Mouse (Mus musculus): ENCODE results near the gene Rasgef1b. TPM values are rescaled to one million over a fixed set of nuclear protein-coding genes. Genes with fewer than 3 reads are reported as not detected.

Rasgef1b gene
- total and polyA plus RNA-seq, 3 experiments: 0.17 to 0.26 (median 0.21) TPM

- H3K27me3 ChIP-seq (replicated peaks): no peaks in the 10 kb centered on the region
- no peak for TF ChIP-seq ZMIZ1 (IDR thresholded peaks at IDR 0.05; ENCODE audit: low read depth, low read length)
- no peak for TF ChIP-seq USF2 (conservative IDR thresholded peaks at IDR 0.05; ENCODE audit: low read depth, low read length)
- TF ChIP-seq KAT2A (IDR thresholded peaks at IDR 0.05; ENCODE audit: insufficient replicate concordance, low read length): no peak
- TF ChIP-seq PAX5 (IDR thresholded peaks at IDR 0.05; ENCODE audit: low read length): no peak
- no peak for TF ChIP-seq POLR2AphosphoS2 (IDR thresholded peaks at IDR 0.05; ENCODE audit: low read depth, low read length)
- no peak for TF ChIP-seq CHD1 (IDR thresholded peaks at IDR 0.05; ENCODE audit: low read depth, low read length)
- no peak for TF ChIP-seq IRF4 (IDR thresholded peaks at IDR 0.05; ENCODE audit: low read depth, low read length)
- TF ChIP-seq ZC3H11A (IDR thresholded peaks at IDR 0.05; ENCODE audit: low read depth, low read length): no peak
- TF ChIP-seq TBP (conservative IDR thresholded peaks at IDR 0.05; ENCODE audit: low read depth, low read length): no peak
- no peak for TF ChIP-seq MAFK (IDR thresholded peaks at IDR 0.05; ENCODE audit: insufficient replicate concordance, low read length)
- TF ChIP-seq MAX (IDR thresholded peaks at IDR 0.05; ENCODE audit: low read length): no peak
- TF ChIP-seq ELF1 (IDR thresholded peaks at IDR 0.05; ENCODE audit: low read depth, low read length): no peak
- no peak for TF ChIP-seq RCOR1 (conservative IDR thresholded peaks at IDR 0.05; ENCODE audit: low read depth, low read length)
- no peak for TF ChIP-seq SMC3 (IDR thresholded peaks at IDR 0.05; ENCODE audit: low read depth, low read length)
- no peak for TF ChIP-seq USF1 (IDR thresholded peaks at IDR 0.05; ENCODE audit: low read depth, low read length)
- no peak for TF ChIP-seq CTCF (conservative IDR thresholded peaks at IDR 0.05 in 1 of 2, IDR thresholded peaks at IDR 0.05 in 1 of 2; ENCODE audit: low read depth in 2 of 2, low read length in 2 of 2)
- in situ Hi-C loops (cut with MboI; ENCODE audit: low pct_ligation_motif_present, low pct_unique_long_range_greater_than_20kb, low sequenced_read_pairs) (no loop called here), dilution Hi-C loops (cut with MboI; ENCODE audit: extremely low pct_ligation_motif_present, extremely low pct_unique_long_range_greater_than_20kb, low sequenced_read_pairs) (no loop called here)
- H3K9me3 ChIP-seq (replicated peaks; ENCODE audit: low read length): no peaks in the 10 kb centered on the region
- peaks cover 0 to 11% of the 10 kb centered on the region in 2 experiments; a peak in 2 of 4 replicates for H3K4me1 ChIP-seq (ENCODE audit: control insufficient read depth in 1 of 2, insufficient read depth in 2 of 2)
- no peak overlapping the region for H3K4me3 ChIP-seq (replicated peaks in 1 of 3; ENCODE audit: low read depth in 2 of 3, low read length in 2 of 3, poor library complexity in 1 of 3)
- no peak for DNase-seq (ENCODE audit: extremely low read depth)
- no peak overlapping the region for H3K9ac ChIP-seq (ENCODE audit: insufficient read depth, low read depth)
- H3K79me2 ChIP-seq (replicated peaks; ENCODE audit: control insufficient read depth, extremely low read depth, insufficient read depth, poor library complexity, severe bottlenecking): no peaks in the 10 kb centered on the region
- no peaks in the 10 kb centered on the region for H3K36me3 ChIP-seq (replicated peaks in 1 of 2; ENCODE audit: control insufficient read depth in 1 of 2, insufficient read depth in 1 of 2, low read length in 1 of 2)
- no peak overlapping the region for H3K4me2 ChIP-seq (ENCODE audit: insufficient read depth, low read depth, poor library complexity, severe bottlenecking)
- no peak overlapping the region for H3K27ac ChIP-seq (ENCODE audit: insufficient read depth, low read depth)
Observed at GRCm38 (mm10) chr5:99227361-99227760, 501.5 kb downstream of the Rasgef1b start.

- H3K9ac ChIP-seq (ENCODE audit: insufficient read depth, low read depth): no peak overlapping the region
- TF ChIP-seq GABPA (IDR thresholded peaks at IDR 0.05; ENCODE audit: insufficient replicate concordance, low read depth, low read length) (no peak), JUND (conservative IDR thresholded peaks at IDR 0.05; ENCODE audit: low read depth, low read length) (no peak), BHLHE40 (IDR thresholded peaks at IDR 0.05; ENCODE audit: low read depth, low read length) (no peak), ZMIZ1 (IDR thresholded peaks at IDR 0.05; ENCODE audit: low read depth, low read length) (no peak), ZKSCAN1 (IDR thresholded peaks at IDR 0.05; ENCODE audit: borderline replicate concordance, low read depth, low read length) (no peak), POLR2AphosphoS2 (IDR thresholded peaks at IDR 0.05; ENCODE audit: low read depth, low read length) (no peak), KAT2A (IDR thresholded peaks at IDR 0.05; ENCODE audit: insufficient replicate concordance, low read length) (no peak), POLR2A (IDR thresholded peaks at IDR 0.05; ENCODE audit: low read depth, low read length) (no peak), MYC (IDR thresholded peaks at IDR 0.05; ENCODE audit: low read depth, low read length) (no peak), JUN (IDR thresholded peaks at IDR 0.05; ENCODE audit: insufficient read depth, low read depth, low read length) (no peak), NRF1 (IDR thresholded peaks at IDR 0.05; ENCODE audit: low read depth, low read length) (no peak), MAZ (IDR thresholded peaks at IDR 0.05; ENCODE audit: low read depth, low read length) (no peak), CTCF (conservative IDR thresholded peaks at IDR 0.05 in 1 of 2, IDR thresholded peaks at IDR 0.05 in 1 of 2; ENCODE audit: low read depth in 2 of 2, low read length in 2 of 2) (no peak), HCFC1 (IDR thresholded peaks at IDR 0.05; ENCODE audit: low read depth, low read length) (no peak), NELFE (IDR thresholded peaks at IDR 0.05; ENCODE audit: low read depth, low read length) (no peak), IRF4 (IDR thresholded peaks at IDR 0.05; ENCODE audit: low read depth, low read length) (no peak)
- no peak overlapping the region for H3K4me2 ChIP-seq (ENCODE audit: insufficient read depth, low read depth, poor library complexity, severe bottlenecking)
- dilution Hi-C loops (cut with MboI; ENCODE audit: extremely low pct_ligation_motif_present, extremely low pct_unique_long_range_greater_than_20kb, low sequenced_read_pairs) (no loop called here), in situ Hi-C loops (cut with MboI; ENCODE audit: low pct_ligation_motif_present, low pct_unique_long_range_greater_than_20kb, low sequenced_read_pairs) (loop anchor here (25.0 kb wide), 1 partner anchor 663 kb away; no protein-coding TSS in a partner anchor)
- no peak overlapping the region for H3K4me3 ChIP-seq (replicated peaks in 1 of 3; ENCODE audit: low read depth in 2 of 3, low read length in 2 of 3, poor library complexity in 1 of 3)
- H3K4me1 ChIP-seq (ENCODE audit: control insufficient read depth in 1 of 2, insufficient read depth in 2 of 2): peaks cover 0 to 11% of the 10 kb centered on the region in 2 experiments; a peak in 2 of 4 replicates
- H3K79me2 ChIP-seq (replicated peaks; ENCODE audit: control insufficient read depth, extremely low read depth, insufficient read depth, poor library complexity, severe bottlenecking): no peaks in the 10 kb centered on the region
- H3K9me3 ChIP-seq (replicated peaks; ENCODE audit: low read length): no peaks in the 10 kb centered on the region
- DNase-seq (ENCODE audit: extremely low read depth): peak; percentile 12
- no peak overlapping the region for H3K27ac ChIP-seq (ENCODE audit: insufficient read depth, low read depth)
- no peaks in the 10 kb centered on the region for H3K36me3 ChIP-seq (replicated peaks in 1 of 2; ENCODE audit: control insufficient read depth in 1 of 2, insufficient read depth in 1 of 2, low read length in 1 of 2)
- no peaks in the 10 kb centered on the region for H3K27me3 ChIP-seq (replicated peaks)
Observed at GRCm38 (mm10) chr5:99224571-99225011, 504.3 kb downstream of the Rasgef1b start.
